Mouse (Mus musculus) layer of hippocampus, adult 11-12 months (tissue): ENCODE data around the gene Slc5a4a.

ENCODE experiments used
- DNase-seq: peaks from one replicate; pipeline ENCODE4 v3.0.0; 2022; ENCODE audit warnings: low spot score

Slc5a4a gene

GRCm38 (mm10) chr10:76218240-76218639, 71.0 kb downstream of the Slc5a4a start:
- no peak for DNase-seq

GRCm38 (mm10) chr10:76225944-76226343, 78.7 kb downstream of the Slc5a4a start:
- DNase-seq = no peak

- DNase-seq = no peak
These were observed 82.4 kb downstream of the Slc5a4a start for GRCm38 (mm10) chr10:76229627-76230026.

- DNase-seq = peak; percentile 88
These were observed 90.3 kb downstream of the Slc5a4a start, which contains the start of gene Prmt2 for GRCm38 (mm10) chr10:76237341-76238225. TSS of gene Prmt2 (minus strand) at chr10:76237865.
